Mouse (Mus musculus) layer of hippocampus, postnatal 25 days (tissue): ENCODE data around the gene Sema3b. TPM values are rescaled to one million over a fixed set of nuclear protein-coding genes. Genes with fewer than 3 reads are reported as not detected.

Source experiments
- DNase-seq, 2 experiments: peaks; one replicate each; pipeline ENCODE4 v3.0.0; 2022; ENCODE audit warnings: mixed read lengths in 2 of 2, low spot score in 1 of 2; ENCODE audit errors: extremely low spot score in 1 of 2
- total RNA-seq, 2 experiments: library from RNA; stranded (reverse); gene quantifications; 2 replicates each; pipeline ENCODE4 v1.2.3; 2021

Gene Sema3b
- total RNA-seq, 2 experiments from 2014 or later, result 2.2 to 2.7 TPM

- no peak for DNase-seq
Measured at GRCm38 (mm10) chr9:107594281-107595062, 14.6 kb downstream of the Sema3b start.

GRCm38 (mm10) chr9:107593101-107593976 lies 15.7 kb downstream of the Sema3b start:
- DNase-seq, result no peak

DNA sequence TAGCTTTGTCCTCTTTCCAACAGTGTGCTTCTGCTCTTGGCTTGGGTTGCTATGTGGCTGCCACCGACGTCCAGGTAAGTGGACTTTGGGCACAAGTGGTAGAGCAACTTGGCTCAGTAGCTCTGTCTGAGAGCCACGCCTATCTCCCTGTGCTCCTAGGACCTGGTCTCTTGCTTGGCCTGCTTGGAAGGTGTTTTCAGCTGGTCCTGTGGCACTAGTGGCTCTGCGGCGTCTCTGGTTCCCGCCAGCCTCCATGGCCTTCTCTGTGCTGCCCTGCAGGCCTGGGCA lies 18.3 kb downstream of the Sema3b start:
- no peak for DNase-seq

DNA sequence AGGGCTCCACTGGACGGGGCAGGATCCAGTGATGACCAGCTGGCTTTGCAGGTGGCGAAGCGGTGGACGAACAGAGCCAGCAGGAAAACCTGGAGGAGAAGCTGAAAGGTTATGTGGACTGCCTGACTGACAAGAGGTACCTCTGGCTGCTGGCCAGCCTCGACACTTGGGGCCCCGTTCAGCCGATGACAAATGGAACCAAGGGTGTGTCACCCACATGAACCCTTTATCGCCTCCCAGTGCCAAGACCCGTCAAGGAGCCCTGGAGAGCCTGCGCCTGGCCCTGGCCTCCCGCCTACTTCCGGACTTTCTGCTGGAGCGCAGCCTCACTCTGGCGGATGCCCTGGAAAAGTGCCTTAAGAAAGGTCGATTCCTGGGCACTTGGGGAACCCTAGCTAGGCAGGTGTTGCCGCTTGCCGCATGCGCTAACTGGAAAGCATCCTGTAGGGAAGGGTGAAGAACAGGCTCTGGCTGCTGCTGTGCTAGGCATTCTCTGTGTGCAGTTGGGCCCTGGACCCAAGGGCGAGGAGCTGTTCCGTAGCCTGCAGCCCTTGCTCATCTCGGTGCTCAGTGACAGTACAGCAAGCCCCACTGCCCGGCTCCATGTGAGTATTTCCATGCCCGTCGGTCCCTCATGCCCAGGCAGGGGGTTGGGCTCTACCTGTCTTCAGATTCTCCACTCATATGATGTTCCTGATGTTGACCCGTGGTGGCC lies 18.8 kb downstream of the Sema3b start:
- no peak for DNase-seq

- no peak for DNase-seq
Measured at GRCm38 (mm10) chr9:107587833-107588639, 21.0 kb downstream of the Sema3b start.

DNA sequence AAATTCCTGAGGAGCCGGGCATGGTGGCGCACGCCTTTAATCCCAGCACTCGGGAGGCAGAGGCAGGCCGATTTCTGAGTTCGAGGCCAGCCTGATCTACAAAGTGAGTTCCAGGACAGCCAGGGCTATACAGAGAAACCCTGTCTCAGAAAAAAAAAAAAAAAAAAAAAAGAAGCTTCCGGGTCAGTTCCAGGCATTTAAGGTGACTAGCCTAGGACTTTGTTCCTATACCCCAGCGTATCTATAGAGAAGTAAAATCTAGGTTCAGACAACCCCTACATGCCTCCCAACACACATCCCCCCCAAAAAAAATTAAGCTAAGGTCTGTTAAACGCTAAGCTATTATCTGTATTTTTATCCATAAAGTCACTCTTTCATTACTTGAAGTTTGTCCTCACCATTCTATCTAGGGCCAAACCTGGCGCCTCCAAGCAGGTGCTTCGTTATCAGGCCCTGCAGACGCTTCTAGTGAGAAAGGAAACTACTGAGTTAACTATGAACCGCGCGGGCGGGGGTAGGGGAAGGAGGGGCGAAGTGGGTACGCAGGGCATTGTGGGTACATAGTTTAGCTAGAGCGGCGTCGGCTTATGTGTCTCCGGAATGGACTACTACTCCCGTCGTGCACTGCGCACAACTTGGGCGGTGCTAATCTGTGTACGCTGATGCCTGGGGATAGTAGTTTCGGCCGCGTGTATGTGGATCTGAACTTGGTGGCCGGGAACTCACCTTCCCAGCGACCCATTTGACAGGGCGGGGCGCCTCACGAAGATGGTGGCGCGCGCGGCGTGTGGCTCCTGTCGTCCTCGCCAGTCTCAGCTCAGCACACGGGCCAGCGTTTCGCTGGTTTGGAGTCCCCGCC lies 21.8 kb downstream of the Sema3b start, which contains the start of gene Ifrd2:
Gene Ifrd2 (plus strand): TSS at position 669 of the 859 bp plus-strand sequence.
- DNase-seq, result peak; percentile 77 to 85

- DNase-seq, result no peak
Measured at GRCm38 (mm10) chr9:107586504-107586903, 22.5 kb downstream of the Sema3b start.

GRCm38 (mm10) chr9:107583174-107583573 lies 25.9 kb downstream of the Sema3b start:
- DNase-seq, result no peak

GRCm38 (mm10) chr9:107582509-107583062 lies 26.4 kb downstream of the Sema3b start:
- no peak for DNase-seq

DNA sequence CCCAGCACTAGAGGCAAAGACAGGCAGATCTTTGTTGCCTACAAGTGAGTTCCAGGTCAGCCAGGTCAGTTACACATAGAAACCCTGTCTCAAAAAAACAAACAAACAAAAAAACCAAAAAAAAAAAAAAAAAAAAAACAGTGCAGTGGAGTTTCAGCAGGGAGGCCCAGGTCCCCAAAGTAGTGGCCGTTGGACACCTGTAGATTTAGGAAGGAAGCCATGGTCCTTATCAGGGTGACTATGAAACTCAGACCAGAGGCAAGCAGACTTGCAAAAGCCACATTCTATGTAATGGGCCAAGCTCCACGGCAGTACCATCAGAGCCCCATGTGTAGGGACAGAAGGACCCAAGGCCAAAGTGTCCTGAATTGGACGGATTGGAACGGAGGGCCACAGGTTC lies 27.4 kb downstream of the Sema3b start:
- no peak for DNase-seq

DNA sequence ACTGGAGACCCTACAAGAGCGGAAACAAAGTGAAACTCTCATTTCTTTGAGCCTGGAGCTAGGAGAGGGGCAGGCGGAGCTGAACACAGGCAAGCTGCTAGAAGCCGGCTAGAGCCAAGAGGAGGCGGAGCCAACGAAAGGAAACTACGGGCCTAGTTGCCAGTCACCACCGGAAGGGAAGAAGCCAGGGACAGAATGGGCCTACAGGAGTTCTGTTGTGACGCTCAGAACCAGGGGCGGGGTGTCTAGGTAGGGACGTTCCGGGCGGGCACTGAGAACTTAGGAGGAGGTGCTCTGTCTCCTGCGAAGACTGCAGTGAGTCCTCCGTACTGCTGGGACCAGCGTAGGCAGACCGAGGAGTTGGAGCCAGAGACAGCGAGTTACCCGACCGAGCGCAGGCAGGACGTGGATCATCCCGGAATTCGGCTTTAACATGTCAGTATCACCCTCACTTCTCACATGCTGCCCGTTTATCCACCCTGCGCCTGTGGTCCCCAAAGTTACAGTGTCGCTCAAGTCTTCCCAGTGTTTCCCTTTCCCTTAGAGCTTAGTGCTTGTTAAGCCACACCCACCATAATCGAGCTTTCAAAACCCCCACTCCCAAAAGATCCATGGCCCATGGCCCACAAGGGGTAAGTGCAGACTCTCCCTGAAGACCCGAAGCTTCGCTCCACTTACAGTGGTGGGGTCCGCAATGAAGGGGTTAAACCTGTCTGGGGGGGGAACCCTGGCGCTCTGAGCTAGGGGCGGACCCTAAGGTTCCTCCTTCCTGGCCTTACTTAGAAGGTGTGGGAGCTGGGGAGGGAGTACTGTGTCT lies 28.3 kb downstream of the Sema3b start, which contains the start of gene Hyal3:
Gene Hyal3 (plus strand): TSS at position 318 of the 817 bp plus-strand sequence.
- peak; percentile 65 to 68 for DNase-seq

DNA sequence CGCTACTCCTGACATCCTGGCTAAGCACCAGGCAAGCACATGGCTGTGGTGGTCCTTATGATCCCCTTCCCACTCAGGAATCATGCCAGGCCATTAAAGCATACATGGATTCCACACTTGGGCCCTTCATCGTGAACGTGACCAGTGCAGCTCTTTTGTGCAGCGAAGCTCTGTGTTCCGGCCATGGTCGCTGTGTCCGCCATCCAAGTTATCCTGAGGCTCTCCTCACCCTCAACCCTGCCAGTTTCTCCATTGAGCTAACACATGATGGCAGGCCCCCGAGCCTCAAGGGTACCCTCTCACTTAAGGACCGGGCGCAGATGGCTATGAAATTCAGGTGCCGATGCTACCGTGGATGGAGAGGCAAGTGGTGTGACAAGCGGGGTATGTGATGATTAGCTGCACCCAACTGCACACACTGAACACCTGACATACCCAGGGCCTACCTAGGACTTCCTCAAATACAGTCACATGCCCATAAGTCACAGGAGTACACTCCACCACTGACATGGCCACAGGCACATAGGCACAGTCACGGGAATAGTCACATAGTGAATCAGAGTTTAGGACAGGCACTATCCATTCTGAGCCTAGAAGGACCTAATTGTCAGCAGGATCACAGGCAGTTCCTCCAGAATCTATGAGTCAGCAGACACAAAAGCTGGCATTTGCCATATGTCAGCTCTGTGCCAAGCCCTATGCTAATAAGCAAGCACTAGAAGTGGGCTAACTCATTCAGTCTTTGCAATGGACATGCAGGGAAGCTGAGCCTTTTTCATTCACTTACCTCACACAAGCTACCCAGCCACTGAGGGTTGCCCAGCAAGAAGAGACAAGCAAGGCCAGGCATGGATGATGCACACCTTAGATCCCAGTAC lies 29.8 kb downstream of the Sema3b start:
- DNase-seq, result no peak

- no peak for DNase-seq
Measured at GRCm38 (mm10) chr9:107578587-107578986, 30.4 kb downstream of the Sema3b start, which contains the start of gene Naa80. TSS of gene Naa80 (plus strand) at chr9:107578887.

- DNase-seq, result no peak
Measured at GRCm38 (mm10) chr9:107577871-107578270, 31.2 kb downstream of the Sema3b start.

GRCm38 (mm10) chr9:107576357-107577107 lies 32.5 kb downstream of the Sema3b start, which contains the start of gene Hyal1:
TSS of gene Hyal1 (plus strand) at chr9:107576927.
- DNase-seq, result no peak
